21 mouse cellular contexts compared by ENCODE assay signal in genomic region chr8:10625262-10625661, GRCm38 (mm10).
A peak's percentile ranks its signal among the peaks of the same experiment; 100 is the strongest.
DNase-seq lines count a peak whose midpoint lies in the region; ATAC-seq lines count a peak whose summit lies in the region.
"Had no signal": no experiment of that assay in that cellular context is flagged by ENCODE, and none has a peak within 500 bp of the region (broad histone marks: within the 10 kb centered on the region; RNA-seq: fewer than 3 reads in every experiment).

No protein-coding gene starts in this region.

- DNase-seq in kidney, postnatal 10 days = no peak
- DNase-seq in embryo, embryonic 10 days (ENCODE audit: low spot score) = peak; percentile 74
- DNase-seq in embryonic facial prominence, embryonic 11.5 days (ENCODE audit: low spot score) = peak; percentile 39
- peak; percentile 44 for DNase-seq in midbrain, embryonic 14.5 days
- DNase-seq in adrenal gland, adult 8-10 months = no peak
- DNase-seq in thymus, postnatal 25 days = no peak
- DNase-seq: adrenal gland, postnatal 10 days; cerebellum, adult 9-11 months; gastrocnemius, postnatal 10 days; heart, postnatal 10 days; kidney, postnatal 36 days; layer of hippocampus, postnatal 36 days; thymus, adult 2 months had no signal

- no peak overlapping the region for H3K27ac ChIP-seq in kidney, embryonic 15.5 days
- no peak overlapping the region for H3K27ac ChIP-seq in embryonic facial prominence, embryonic 11.5 days (replicated peaks; ENCODE audit: low read depth, low read length)
- H3K27ac ChIP-seq in midbrain, embryonic 14.5 days (replicated peaks; ENCODE audit: low read depth, low read length) = no peak overlapping the region
- H3K27ac ChIP-seq: embryonic facial prominence, embryonic 12.5 days; limb, embryonic 10.5 days; liver, embryonic 12.5 days; lung, embryonic 15.5 days; neural tube, embryonic 13.5 days had no signal

- no peak overlapping the region for H3K4me2 ChIP-seq in kidney, embryonic 15.5 days
- no peak overlapping the region for H3K4me2 ChIP-seq in embryonic facial prominence, embryonic 11.5 days (ENCODE audit: low read depth, low read length)
- no peak overlapping the region for H3K4me2 ChIP-seq in midbrain, embryonic 14.5 days (ENCODE audit: low read length)
- H3K4me2 ChIP-seq: embryonic facial prominence, embryonic 12.5 days; liver, embryonic 12.5 days; lung, embryonic 15.5 days; neural tube, embryonic 13.5 days had no signal

- H3K9me3 ChIP-seq in kidney, embryonic 15.5 days (replicated peaks) = 0 out of 2 replicates have a peak, but pooled peaks cover 6% of the 10 kb centered on the region
- no peaks in the 10 kb centered on the region for H3K9me3 ChIP-seq in embryonic facial prominence, embryonic 11.5 days (replicated peaks; ENCODE audit: control insufficient read depth, low read length)
- no peaks in the 10 kb centered on the region for H3K9me3 ChIP-seq in midbrain, embryonic 14.5 days (ENCODE audit: control insufficient read depth, low read length)
- H3K9me3 ChIP-seq: embryonic facial prominence, embryonic 12.5 days; G1E; limb, embryonic 10.5 days; liver, embryonic 12.5 days; lung, embryonic 15.5 days; neural tube, embryonic 13.5 days had no signal

- H3K36me3 ChIP-seq in kidney, embryonic 15.5 days = no peaks in the 10 kb centered on the region
- no peaks in the 10 kb centered on the region for H3K36me3 ChIP-seq in embryonic facial prominence, embryonic 11.5 days (replicated peaks; ENCODE audit: control insufficient read depth, insufficient read depth, low read depth, low read length)
- H3K36me3 ChIP-seq in midbrain, embryonic 14.5 days (ENCODE audit: control insufficient read depth, insufficient read depth, low read length) = no peaks in the 10 kb centered on the region
- H3K36me3 ChIP-seq: embryonic facial prominence, embryonic 12.5 days; G1E; limb, embryonic 10.5 days; liver, embryonic 12.5 days; lung, embryonic 15.5 days; neural tube, embryonic 13.5 days had no signal

- ATAC-seq in kidney, embryonic 15.5 days (replicated peaks; ENCODE audit: low FRiP score) = peak; percentile 82
- ATAC-seq in embryonic facial prominence, embryonic 11.5 days (replicated peaks; ENCODE audit: insufficient number of reproducible peaks, low FRiP score, low TSS enrichment, low read depth) = no peak; the same call in 1 of the 2 replicates
- no peak for ATAC-seq in midbrain, embryonic 14.5 days (ENCODE audit: low FRiP score, low TSS enrichment)
- ATAC-seq: liver, embryonic 12.5 days had no signal

- 32% methylated on average over 5 of the region's 5 CpGs for WGBS in kidney, embryonic 15.5 days
- 26% methylated on average over 5 of the region's 5 CpGs for WGBS in embryonic facial prominence, embryonic 11.5 days
- 5% methylated on average over 5 of the region's 5 CpGs for WGBS in midbrain, embryonic 14.5 days

- no peak overlapping the region for H3K9ac ChIP-seq in kidney, embryonic 15.5 days
- H3K9ac ChIP-seq in embryonic facial prominence, embryonic 11.5 days (replicated peaks; ENCODE audit: low read length) = no peak overlapping the region
- H3K9ac ChIP-seq in midbrain, embryonic 14.5 days (replicated peaks; ENCODE audit: low read length) = no peak overlapping the region
- H3K9ac ChIP-seq: embryonic facial prominence, embryonic 12.5 days; liver, embryonic 12.5 days; lung, embryonic 15.5 days; neural tube, embryonic 13.5 days had no signal

- H3K4me3 ChIP-seq in kidney, embryonic 15.5 days (replicated peaks) = no peak overlapping the region
- H3K4me3 ChIP-seq in embryonic facial prominence, embryonic 11.5 days (ENCODE audit: low read depth, low read length) = no peak overlapping the region
- H3K4me3 ChIP-seq in midbrain, embryonic 14.5 days (replicated peaks; ENCODE audit: low read depth, low read length) = no peak overlapping the region
- H3K4me3 ChIP-seq: embryonic facial prominence, embryonic 12.5 days; limb, embryonic 10.5 days; liver, embryonic 12.5 days; lung, embryonic 15.5 days; megakaryocyte, embryonic 14.5 days; neural tube, embryonic 13.5 days had no signal

- no peaks in the 10 kb centered on the region for H3K27me3 ChIP-seq in kidney, embryonic 15.5 days
- H3K27me3 ChIP-seq in embryonic facial prominence, embryonic 11.5 days (ENCODE audit: control insufficient read depth, insufficient read depth, low read length) = no peaks in the 10 kb centered on the region
- H3K27me3 ChIP-seq in midbrain, embryonic 14.5 days (ENCODE audit: control insufficient read depth, insufficient read depth, low read length) = no peaks in the 10 kb centered on the region
- H3K27me3 ChIP-seq: embryonic facial prominence, embryonic 12.5 days; liver, embryonic 12.5 days; lung, embryonic 15.5 days; neural tube, embryonic 13.5 days had no signal

- peaks cover 23% of the 10 kb centered on the region for H3K4me1 ChIP-seq in kidney, embryonic 15.5 days
- peaks cover 2% of the 10 kb centered on the region for H3K4me1 ChIP-seq in embryonic facial prominence, embryonic 11.5 days (ENCODE audit: control insufficient read depth, insufficient read depth, low read length)
- H3K4me1 ChIP-seq in midbrain, embryonic 14.5 days (ENCODE audit: control insufficient read depth, insufficient read depth, low read length) = 0 out of 2 replicates have a peak, but pooled peaks cover 5% of the 10 kb centered on the region
- H3K4me1 ChIP-seq: liver, embryonic 12.5 days; megakaryocyte, embryonic 14.5 days had no signal

Comparison
In these comparisons a context has a peak if more than half of its experiments do, and no peak if none do; other contexts are left out.
1. DNase-seq: peak in embryo, embryonic 10 days (single experiment), embryonic facial prominence, embryonic 11.5 days (single experiment) and midbrain, embryonic 14.5 days (single experiment); none in kidney, postnatal 10 days (single experiment), adrenal gland, adult 8-10 months (single experiment) and thymus, postnatal 25 days (single experiment).